9 mouse cellular contexts compared by ENCODE assay signal in the genomic region with DNA sequence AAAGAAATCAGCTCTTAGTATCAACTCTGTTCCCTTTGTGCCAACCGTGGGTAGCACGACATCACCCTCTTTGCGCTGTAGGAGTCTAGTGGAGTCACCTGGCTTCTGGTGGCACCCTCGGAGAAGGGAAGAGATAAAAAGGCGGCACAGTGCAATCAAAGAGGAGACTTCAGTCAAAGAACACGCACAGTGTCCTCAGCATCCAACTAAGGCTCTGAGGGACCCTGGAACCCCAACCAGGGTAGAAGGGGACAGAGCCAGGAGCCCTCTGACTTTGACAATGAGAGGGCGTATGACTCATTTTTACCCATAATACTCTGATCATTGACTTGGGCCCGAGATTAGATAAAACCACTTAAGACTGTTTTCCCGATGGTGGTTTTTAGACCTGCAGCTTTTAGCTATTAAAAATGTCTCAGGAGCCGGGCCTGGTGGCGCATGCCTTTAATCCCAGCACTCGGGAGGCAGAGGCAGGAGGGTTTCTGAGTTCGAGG.
DNase-seq lines count a peak whose midpoint lies in the region; ATAC-seq and TF ChIP-seq lines count a peak whose summit lies in the region.
"Had no signal": no experiment of that assay in that cellular context is flagged by ENCODE, and none has a peak within 500 bp of the region (broad histone marks: within the 10 kb centered on the region; RNA-seq: fewer than 3 reads in every experiment).

No protein-coding gene starts in this region.

- no peak overlapping the region for H3K9ac ChIP-seq in heart, adult 2 months (ENCODE audit: low read depth, low read length)
- no peak overlapping the region for H3K9ac ChIP-seq in liver, embryonic 15.5 days

- no peaks in the 10 kb centered on the region for H3K79me2 ChIP-seq in heart, adult 2 months (replicated peaks; ENCODE audit: control insufficient read depth, insufficient read depth, low read length)

- TF ChIP-seq CTCF in heart, adult 2 months (IDR thresholded peaks at IDR 0.05), result no peak
- no peak for TF ChIP-seq CTCF in testis, adult 2 months (IDR thresholded peaks at IDR 0.05; ENCODE audit: control insufficient read depth, insufficient read depth, insufficient replicate concordance, low read depth, low read length)

- DNase-seq in heart, adult 2 months, result no peak
- DNase-seq in heart, postnatal 36 days, result no peak
- DNase-seq in testis, postnatal 14 days (ENCODE audit: low spot score), result no peak
- peak; percentile 56 for DNase-seq in thymus, postnatal 4 days
- no peak for DNase-seq in left cerebral cortex, postnatal 25 days (ENCODE audit: low spot score in 2 of 2)
- no peak for DNase-seq in gastrocnemius, postnatal 14 days
- DNase-seq: adrenal gland, adult 8-10 months had no signal

- WGBS in heart, adult 2 months, result 57% methylated on average over 13 of the region's 13 CpGs
- 58% methylated on average over 13 of the region's 13 CpGs for WGBS in liver, embryonic 15.5 days (ENCODE audit: insufficient replicate concordance)

- no peak for TF ChIP-seq EP300 in heart, adult 2 months (IDR thresholded peaks at IDR 0.05; ENCODE audit: insufficient read depth, low read depth, low read length)

- peak overlapping the region; percentile 52 for H3K27ac ChIP-seq in heart, adult 2 months
- peak overlapping the region; percentile 20 for H3K27ac ChIP-seq in testis, adult 2 months (ENCODE audit: control insufficient read depth, insufficient read depth, low read depth, low read length)
- H3K27ac ChIP-seq in liver, embryonic 15.5 days (replicated peaks), result peak overlapping the region; percentile 66

- ATAC-seq in liver, embryonic 15.5 days (ENCODE audit: insufficient read depth), result no peak

- H3K27me3 ChIP-seq in heart, adult 2 months (ENCODE audit: control insufficient read depth, insufficient read depth, low read length), result no peaks in the 10 kb centered on the region
- H3K27me3 ChIP-seq in testis, adult 2 months (ENCODE audit: control insufficient read depth, insufficient read depth, low read length), result no peaks in the 10 kb centered on the region
- no peaks in the 10 kb centered on the region for H3K27me3 ChIP-seq in liver, embryonic 15.5 days

- intact Hi-C loops in heart, adult 2 months (cut with DNase I), result no loop called here
- intact Hi-C loops in heart, postnatal 36 days (cut with DNase I), result no loop called here
- intact Hi-C loops in left cerebral cortex, postnatal 25 days (cut with DNase I), result no loop called here
- intact Hi-C loops in gastrocnemius, postnatal 14 days (cut with DNase I; ENCODE audit: low total_unique reads), result no loop called here

- H3K4me3 ChIP-seq in heart, adult 2 months, result no peak overlapping the region
- no peak overlapping the region for H3K4me3 ChIP-seq in testis, adult 2 months (ENCODE audit: control insufficient read depth, low read depth, low read length)
- H3K4me3 ChIP-seq in liver, embryonic 15.5 days (replicated peaks), result no peak overlapping the region

- no peaks in the 10 kb centered on the region for H3K9me3 ChIP-seq in liver, embryonic 15.5 days (replicated peaks)

- TF ChIP-seq POLR2A in heart, adult 2 months (IDR thresholded peaks at IDR 0.05; ENCODE audit: insufficient read depth, low read depth, low read length), result no peak
- TF ChIP-seq POLR2A in testis, adult 2 months (IDR thresholded peaks at IDR 0.05; ENCODE audit: control insufficient read depth, low read depth, low read length), result no peak

- peaks cover 7% of the 10 kb centered on the region for H3K4me1 ChIP-seq in heart, adult 2 months (ENCODE audit: control insufficient read depth, insufficient read depth, low read length)
- H3K4me1 ChIP-seq in testis, adult 2 months (ENCODE audit: control insufficient read depth, insufficient read depth, low read length), result no peaks in the 10 kb centered on the region; the same call in 1 of the 2 replicates
- H3K4me1 ChIP-seq in liver, embryonic 15.5 days (replicated peaks), result peaks cover 10% of the 10 kb centered on the region

- H3K4me2 ChIP-seq in liver, embryonic 15.5 days, result no peak overlapping the region

- no peaks in the 10 kb centered on the region for H3K36me3 ChIP-seq in heart, adult 2 months (ENCODE audit: control insufficient read depth, insufficient read depth, low read length)
- H3K36me3 ChIP-seq in testis, adult 2 months (ENCODE audit: control insufficient read depth, insufficient read depth, low read length), result no peaks in the 10 kb centered on the region
- H3K36me3 ChIP-seq in liver, embryonic 15.5 days (replicated peaks), result no peaks in the 10 kb centered on the region
